Mouse (Mus musculus) lung, embryonic 15.5 days (tissue): ENCODE data around the gene Laptm4a. TPM values are rescaled to one million over a fixed set of nuclear protein-coding genes. Genes with fewer than 3 reads are reported as not detected.

Experiments used
- ATAC-seq: fragments of 200-750 bp; cut with Nextera tagmentation; 2 replicates; pipeline ENCODE4 v1.8.0; 2017; ENCODE audit warnings: moderate number of reproducible peaks, borderline replicate concordance; ENCODE audit not compliant: low FRiP score, low TSS enrichment; ENCODE audit errors: extremely low read depth
- H3K27ac ChIP-seq: fragments of 300-500 bp; sonication (generic); 2 replicates; pipeline ENCODE4 v1.5.1; 2015; ENCODE audit warnings: moderate library complexity, mild to moderate bottlenecking, inconsistent platforms
- H3K27me3 ChIP-seq: fragments of 300-500 bp; sonication (generic); 2 replicates; pipeline ENCODE4 v1.6.1; 2015; ENCODE audit warnings: inconsistent platforms
- H3K36me3 ChIP-seq: fragments of 300-500 bp; sonication (generic); 2 replicates; pipeline ENCODE4 v1.6.1; 2015; ENCODE audit warnings: inconsistent platforms
- H3K4me1 ChIP-seq: fragments of 300-500 bp; sonication (generic); 2 replicates; pipeline ENCODE4 v1.6.1; 2015; ENCODE audit warnings: inconsistent platforms
- H3K4me2 ChIP-seq: fragments of 300-500 bp; sonication (generic); 2 replicates; pipeline ENCODE4 v1.6.1; 2015; ENCODE audit warnings: inconsistent platforms, mild to moderate bottlenecking, moderate library complexity
- H3K4me3 ChIP-seq: fragments of 300-500 bp; sonication (generic); 2 replicates; pipeline ENCODE4 v1.5.1; 2015; ENCODE audit warnings: mild to moderate bottlenecking, inconsistent platforms
- H3K9ac ChIP-seq: fragments of 300-500 bp; sonication (generic); 2 replicates; pipeline ENCODE4 v1.6.1; 2015; ENCODE audit warnings: inconsistent platforms
- H3K9me3 ChIP-seq: fragments of 300-500 bp; sonication (generic); 2 replicates; pipeline ENCODE4 v1.6.1; 2016; ENCODE audit warnings: inconsistent platforms
- WGBS: fragments of 180-500 bp; shearing (Covaris S2); methylation state at CpG from one replicate; pipeline ENCODE4 v1.1.7; 2015; 5-methylcytosine and 5-hydroxymethylcytosine counted together
- polyA plus RNA-seq: library from polyadenylated mRNA; unstranded; fragments of >200 nt; fragmentation: Nextera tagmentation; extraction: Ambion mirVana; gene quantifications from 2 replicates; pipeline ENCODE4 v1.2.1, GENCODE M21; 2015

The Laptm4a gene
- polyA plus RNA-seq, 1 experiment from 2014 or later: 336 TPM

DNA sequence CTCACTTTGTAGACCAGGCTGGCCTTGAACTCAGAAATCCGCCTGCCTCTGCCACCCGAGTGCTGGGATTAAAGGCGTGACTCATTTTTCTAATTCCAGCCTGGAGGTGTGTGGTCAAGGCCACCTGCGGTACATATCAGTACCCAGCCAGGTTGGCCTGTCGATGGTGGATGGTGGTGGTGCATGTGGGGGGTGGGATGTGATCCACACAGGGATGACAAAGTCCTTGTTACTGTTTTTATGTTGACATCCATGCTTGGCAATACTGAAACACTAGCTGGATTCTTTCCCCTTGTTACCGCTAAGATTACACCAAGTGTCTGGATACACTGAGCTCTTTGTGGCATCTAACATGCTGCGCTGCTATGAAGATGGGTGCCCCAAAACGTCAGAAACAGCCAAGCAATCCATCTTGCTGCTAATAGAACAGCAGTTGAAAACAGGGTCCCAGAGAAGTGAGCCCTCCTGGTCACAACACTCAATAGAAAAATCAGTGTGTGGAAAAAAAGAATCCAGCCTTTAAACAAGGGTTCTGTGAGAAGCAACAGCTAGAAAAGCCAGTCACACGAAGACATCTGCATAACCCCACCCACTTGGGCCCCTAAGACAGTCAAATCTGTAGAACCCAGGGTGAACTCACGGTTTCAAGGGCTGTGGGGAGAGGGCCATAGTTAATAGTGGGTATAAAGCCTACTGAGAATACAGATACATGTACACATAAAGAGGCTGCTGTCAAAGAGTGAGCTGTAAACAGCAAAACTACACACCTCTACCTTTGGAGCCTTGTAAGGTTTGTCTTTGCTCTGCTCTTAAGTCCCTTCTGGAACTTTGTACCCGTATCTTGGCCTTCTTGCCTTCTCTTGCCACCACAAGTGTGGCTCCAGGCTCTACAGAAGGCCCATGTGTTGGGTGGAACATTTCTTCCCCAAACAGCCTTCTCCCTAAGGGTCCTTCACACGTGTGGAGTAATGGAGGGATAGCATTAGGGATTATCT lies 18.8 kb downstream of the Laptm4a start:
- Histone ChIP-seq H3K9me3 (no peaks in the 10 kb centered on the region), H3K27me3 (no peaks in the 10 kb centered on the region), H3K36me3 (peaks cover 43% of the 10 kb centered on the region), H3K9ac (no peak overlapping the region), H3K27ac (no peak overlapping the region), H3K4me2 (no peak overlapping the region), H3K4me3 (no peak overlapping the region), H3K4me1 (no peaks in the 10 kb centered on the region)
- WGBS: 68% methylated on average over 12 of the region's 12 CpGs
- no peak for ATAC-seq

DNA sequence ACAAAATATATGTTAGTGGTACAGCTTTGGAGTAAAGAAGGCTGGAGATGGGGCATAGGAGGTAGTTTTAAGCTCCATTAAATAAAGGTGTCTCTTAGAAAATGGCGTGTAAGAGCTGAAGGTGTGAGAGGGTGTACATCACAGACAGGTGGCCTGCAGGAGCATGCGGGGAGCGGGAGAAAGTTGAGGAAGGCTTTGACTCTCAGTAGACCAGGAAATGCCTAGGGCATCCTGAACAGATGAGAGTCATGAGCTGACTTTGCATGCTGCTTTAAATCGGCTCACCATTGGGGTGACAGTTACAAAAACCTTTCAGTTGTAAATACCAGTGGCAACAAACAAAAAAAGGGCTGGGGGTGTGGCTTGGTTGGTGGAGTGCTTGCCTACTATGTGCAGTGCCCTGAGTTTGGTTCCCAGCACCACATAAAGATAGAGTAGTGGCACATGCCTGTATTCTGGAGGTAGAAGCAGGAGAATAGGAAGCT lies 19.7 kb downstream of the Laptm4a start:
- H3K27ac ChIP-seq: no peak overlapping the region
- no peak overlapping the region for H3K9ac ChIP-seq
- H3K9me3 ChIP-seq: no peaks in the 10 kb centered on the region
- H3K36me3 ChIP-seq: peaks cover 34% of the 10 kb centered on the region
- WGBS: 68% methylated on average over 4 of the region's 4 CpGs
- no peaks in the 10 kb centered on the region for H3K4me1 ChIP-seq
- no peak overlapping the region for H3K4me2 ChIP-seq
- no peak for ATAC-seq
- H3K4me3 ChIP-seq: no peak overlapping the region
- no peaks in the 10 kb centered on the region for H3K27me3 ChIP-seq

DNA sequence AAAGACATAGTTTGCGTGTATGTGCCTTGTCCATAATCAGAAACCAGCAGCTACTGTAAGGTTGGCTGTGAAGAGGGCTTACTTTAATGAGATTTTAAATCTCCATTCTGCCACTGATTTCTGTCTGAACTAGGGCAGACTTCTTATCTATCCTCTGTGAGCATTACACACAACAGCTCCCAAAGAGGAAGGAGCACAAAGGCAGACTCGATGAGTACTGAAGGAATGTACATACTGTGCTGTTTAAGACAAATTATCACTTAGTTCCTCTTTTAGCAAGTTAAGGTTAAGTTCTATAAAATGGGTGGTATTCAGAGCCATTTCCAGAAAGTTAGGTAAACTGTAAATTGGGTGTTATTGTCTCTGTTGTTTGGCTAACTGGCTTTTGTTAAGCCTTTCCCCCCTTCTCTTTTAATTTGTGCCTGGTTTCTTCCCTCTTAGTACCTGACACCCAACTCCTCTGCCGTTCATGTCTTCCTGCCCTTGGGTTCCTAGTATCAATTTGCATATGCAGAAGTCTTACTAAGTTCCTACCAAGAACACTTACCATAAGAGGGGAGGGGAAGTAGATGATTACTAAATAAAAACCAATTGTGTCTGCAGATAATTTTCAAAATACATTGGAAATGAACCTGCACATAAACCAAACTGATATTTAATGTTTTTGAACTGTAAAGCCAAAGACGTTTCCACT lies 20.4 kb downstream of the Laptm4a start:
- WGBS: 46% methylated on average over 4 of the region's 4 CpGs

DNA sequence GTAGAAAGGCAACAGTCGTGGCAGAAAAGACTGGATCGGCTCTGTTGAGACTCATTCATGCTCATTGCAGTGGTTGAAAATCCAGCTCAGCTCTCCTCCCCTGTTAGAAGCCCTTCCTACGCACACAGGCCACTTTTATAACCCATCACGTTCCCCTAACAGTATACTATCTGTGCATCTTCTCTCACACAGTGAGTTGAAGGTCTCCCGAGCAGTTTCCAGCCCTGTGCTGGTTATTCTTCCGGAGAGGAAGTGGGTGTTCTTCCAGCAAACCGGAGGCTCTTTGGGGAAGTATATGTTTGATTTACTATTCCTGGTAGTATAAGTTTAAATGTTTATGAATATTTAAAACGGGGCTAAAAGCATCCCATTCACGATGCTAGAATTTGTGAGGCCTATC lies 25.7 kb downstream of the Laptm4a start:
- no peak for ATAC-seq
- Histone ChIP-seq H3K9ac (0 out of 2 replicates have a peak overlapping the region, but pooled peaks have one; percentile 50), H3K9me3 (no peaks in the 10 kb centered on the region), H3K27me3 (peaks cover 9% of the 10 kb centered on the region; the same call in 1 of the 2 replicates), H3K4me1 (peaks cover 15% of the 10 kb centered on the region), H3K36me3 (no peaks in the 10 kb centered on the region), H3K4me3 (peak overlapping the region; percentile 48), H3K4me2 (peak overlapping the region; percentile 97), H3K27ac (no peak overlapping the region)
- WGBS: 38% methylated on average over 9 of the region's 9 CpGs

More for the DNA sequence above, 20.4 kb downstream of the Laptm4a start:
- no peak overlapping the region for H3K9ac ChIP-seq
- peaks cover 28% of the 10 kb centered on the region for H3K36me3 ChIP-seq
- no peak overlapping the region for H3K27ac ChIP-seq
- H3K4me2 ChIP-seq: no peak overlapping the region
- H3K9me3 ChIP-seq: no peaks in the 10 kb centered on the region
- H3K27me3 ChIP-seq: no peaks in the 10 kb centered on the region
- H3K4me3 ChIP-seq: no peak overlapping the region
- no peaks in the 10 kb centered on the region for H3K4me1 ChIP-seq
- ATAC-seq: no peak

DNA sequence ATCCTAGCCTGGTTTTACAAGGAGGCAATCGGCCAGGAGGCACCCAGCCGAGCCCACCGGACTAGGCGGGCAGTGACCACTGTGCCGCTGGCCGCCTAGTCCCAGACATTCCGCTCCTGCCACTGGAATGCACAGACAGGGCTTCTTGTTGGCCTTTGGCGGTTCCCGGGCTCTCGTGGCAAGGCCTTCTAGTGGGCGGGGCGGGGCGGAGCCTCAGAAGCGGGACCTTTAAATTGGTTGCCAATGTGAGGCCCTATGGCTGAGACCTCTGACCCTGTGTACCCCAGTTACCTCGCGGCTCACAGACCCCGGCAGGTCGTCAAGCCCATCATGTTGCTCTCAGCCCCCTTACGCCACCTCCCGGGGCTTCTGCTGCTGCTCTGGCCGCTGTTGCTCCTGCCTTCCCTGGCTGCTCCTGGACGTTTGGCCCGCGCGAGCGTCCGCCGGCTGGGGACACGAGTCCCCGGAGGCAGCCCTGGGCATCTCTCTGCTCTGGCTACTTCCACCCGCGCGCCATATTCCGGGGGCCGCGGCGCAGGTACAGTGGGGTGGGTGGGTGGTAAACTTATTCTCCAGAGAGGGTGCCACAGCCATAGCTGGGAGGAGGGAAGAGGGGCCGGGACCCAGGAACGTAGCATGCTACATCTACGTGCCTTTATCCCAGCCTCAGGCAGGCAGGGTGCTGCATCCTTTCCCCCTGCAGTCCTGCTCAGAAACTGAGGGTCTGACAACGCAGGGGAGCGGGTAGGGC lies 26.4 kb downstream of the Laptm4a start, which contains the start of gene Matn3:
Gene Matn3 (plus strand): TSS at position 216 of the 751 bp plus-strand sequence.
- Histone ChIP-seq H3K9me3 (no peaks in the 10 kb centered on the region), H3K36me3 (no peaks in the 10 kb centered on the region), H3K27me3 (peaks cover 9% of the 10 kb centered on the region; the same call in 1 of the 2 replicates), H3K27ac (no peak within 1 kb of the TSS), H3K4me2 (peak within 1 kb of the TSS; percentile 97), H3K4me1 (peaks cover 15% of the 10 kb centered on the region), H3K9ac (peak within 1 kb of the TSS; percentile 50), H3K4me3 (peak within 1 kb of the TSS; percentile 48)
- peak; percentile 77 for ATAC-seq
- 1% methylated on average over 42 of the region's 42 CpGs for WGBS

DNA sequence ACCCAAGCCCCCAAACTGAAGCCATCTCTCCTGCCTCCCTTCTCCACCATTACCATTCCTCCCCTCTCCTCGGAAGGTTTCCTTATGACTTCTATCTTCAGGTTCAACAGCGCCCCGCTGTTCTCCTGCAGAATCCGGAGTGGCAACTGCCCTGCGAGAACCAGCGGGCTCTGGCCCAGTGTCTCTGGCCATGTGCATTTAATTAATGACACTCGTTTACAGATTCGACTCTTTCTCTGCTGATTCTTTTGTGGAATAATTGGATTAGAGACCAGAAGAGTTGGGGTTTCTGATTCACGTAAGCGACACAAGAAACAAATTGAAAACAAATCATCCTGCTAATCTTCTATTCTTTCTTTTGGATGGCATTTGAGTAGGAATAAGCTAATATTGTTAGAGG lies 31.7 kb downstream of the Laptm4a start:
- H3K9me3 ChIP-seq: no peaks in the 10 kb centered on the region
- H3K4me1 ChIP-seq: peaks cover 6% of the 10 kb centered on the region
- H3K27ac ChIP-seq: no peak overlapping the region
- no peak overlapping the region for H3K9ac ChIP-seq
- no peaks in the 10 kb centered on the region for H3K36me3 ChIP-seq
- H3K4me3 ChIP-seq: no peak overlapping the region
- H3K27me3 ChIP-seq: peaks cover 7% of the 10 kb centered on the region; the same call in 1 of the 2 replicates
- no peak overlapping the region for H3K4me2 ChIP-seq
- 83% methylated on average over 10 of the region's 10 CpGs for WGBS
- no peak for ATAC-seq

DNA sequence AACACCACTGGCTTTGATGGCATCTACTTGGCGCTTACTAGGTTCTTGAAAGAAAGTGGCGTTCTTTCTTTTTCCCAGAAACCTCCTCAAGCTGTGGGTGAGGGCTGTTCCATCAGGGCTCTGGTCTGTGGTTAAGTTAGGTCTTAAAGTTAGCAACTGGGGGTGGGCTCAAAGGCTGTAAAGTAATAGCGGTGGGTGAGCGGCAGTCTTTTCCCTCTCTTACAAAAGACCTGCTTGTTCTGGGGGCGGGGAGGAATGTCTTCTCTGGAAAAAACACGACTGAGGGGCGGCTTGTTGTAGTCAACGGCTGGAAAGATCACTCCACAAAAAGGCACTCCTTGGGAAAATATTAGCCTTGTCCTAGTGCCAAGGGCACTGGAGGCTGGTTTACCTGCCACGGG lies 32.7 kb downstream of the Laptm4a start:
- WGBS: 54% methylated on average over 9 of the region's 9 CpGs
- Histone ChIP-seq H3K9me3 (no peaks in the 10 kb centered on the region), H3K4me1 (peaks cover 3% of the 10 kb centered on the region; the same call in 1 of the 2 replicates), H3K9ac (no peak overlapping the region), H3K27me3 (no peaks in the 10 kb centered on the region), H3K4me2 (no peak overlapping the region), H3K36me3 (no peaks in the 10 kb centered on the region), H3K4me3 (no peak overlapping the region), H3K27ac (peak overlapping the region; percentile 77)
- peak; percentile 69; the same call in 1 of the 2 replicates for ATAC-seq

DNA sequence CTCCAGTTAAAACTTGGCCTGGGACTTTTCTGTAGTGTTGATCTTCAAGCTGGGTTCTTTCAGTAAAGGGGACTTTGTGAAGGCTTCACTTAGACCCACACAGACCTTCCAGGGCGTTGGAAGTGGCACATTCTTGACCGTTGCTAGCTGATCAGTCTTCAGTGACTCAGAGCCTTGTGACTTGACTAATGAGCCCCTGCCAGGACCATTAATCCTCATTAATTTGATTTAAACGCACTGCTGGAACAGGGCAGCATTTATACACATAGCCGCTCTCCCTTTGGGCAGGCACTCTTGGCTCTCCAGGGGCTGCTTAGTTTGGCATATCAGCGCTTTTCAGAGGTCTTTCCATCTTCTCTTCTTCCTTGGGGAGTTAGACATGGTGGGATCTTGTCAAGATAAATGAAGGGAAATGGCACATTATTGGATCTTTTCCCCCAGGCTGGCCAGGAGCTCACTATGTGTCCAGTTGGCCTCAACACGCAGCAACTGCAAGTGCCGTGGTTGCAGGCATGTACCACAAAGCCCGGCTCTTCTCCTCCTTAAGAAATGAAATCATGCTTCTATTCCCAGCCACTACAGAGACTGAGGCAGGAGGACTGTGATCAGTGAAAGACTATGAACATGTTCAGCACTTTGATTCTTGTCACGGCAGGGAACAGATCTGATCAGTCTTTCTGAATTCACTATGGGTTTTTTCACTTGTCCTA lies 40.3 kb downstream of the Laptm4a start:
- Histone ChIP-seq H3K4me1 (no peaks in the 10 kb centered on the region), H3K4me3 (no peak overlapping the region), H3K27ac (no peak overlapping the region), H3K4me2 (no peak overlapping the region), H3K9ac (no peak overlapping the region), H3K27me3 (no peaks in the 10 kb centered on the region), H3K9me3 (no peaks in the 10 kb centered on the region), H3K36me3 (no peaks in the 10 kb centered on the region)
- 59% methylated on average over 9 of the region's 9 CpGs for WGBS
- no peak for ATAC-seq

DNA sequence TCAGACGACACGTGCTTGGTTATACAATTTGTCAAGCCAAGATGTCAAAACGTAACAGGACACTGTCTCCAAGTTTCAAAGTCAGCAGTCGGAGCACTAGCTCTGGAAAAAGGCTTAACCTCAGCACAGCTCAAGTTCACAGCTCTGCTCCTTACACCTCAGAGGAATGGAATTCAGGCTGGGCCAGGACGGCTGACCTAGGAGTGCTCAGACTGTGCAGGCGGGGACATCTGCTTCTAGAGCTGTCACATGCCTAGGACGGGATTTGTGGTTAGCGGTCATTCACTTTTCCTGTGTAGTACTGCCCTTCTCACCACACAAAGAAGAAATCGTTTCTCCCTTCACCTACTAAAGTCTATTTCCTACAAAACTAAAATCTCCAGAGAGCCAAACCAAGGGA lies 48.4 kb downstream of the Laptm4a start:
- peaks cover 17% of the 10 kb centered on the region for H3K4me1 ChIP-seq
- H3K27ac ChIP-seq: no peak overlapping the region
- H3K9me3 ChIP-seq: no peaks in the 10 kb centered on the region
- H3K4me3 ChIP-seq: no peak overlapping the region
- 3% methylated on average over 9 of the region's 9 CpGs for WGBS
- no peak overlapping the region for H3K4me2 ChIP-seq
- no peak overlapping the region for H3K9ac ChIP-seq
- no peaks in the 10 kb centered on the region; the same call in 1 of the 2 replicates for H3K27me3 ChIP-seq
- peak; percentile 85 for ATAC-seq
- no peaks in the 10 kb centered on the region for H3K36me3 ChIP-seq

DNA sequence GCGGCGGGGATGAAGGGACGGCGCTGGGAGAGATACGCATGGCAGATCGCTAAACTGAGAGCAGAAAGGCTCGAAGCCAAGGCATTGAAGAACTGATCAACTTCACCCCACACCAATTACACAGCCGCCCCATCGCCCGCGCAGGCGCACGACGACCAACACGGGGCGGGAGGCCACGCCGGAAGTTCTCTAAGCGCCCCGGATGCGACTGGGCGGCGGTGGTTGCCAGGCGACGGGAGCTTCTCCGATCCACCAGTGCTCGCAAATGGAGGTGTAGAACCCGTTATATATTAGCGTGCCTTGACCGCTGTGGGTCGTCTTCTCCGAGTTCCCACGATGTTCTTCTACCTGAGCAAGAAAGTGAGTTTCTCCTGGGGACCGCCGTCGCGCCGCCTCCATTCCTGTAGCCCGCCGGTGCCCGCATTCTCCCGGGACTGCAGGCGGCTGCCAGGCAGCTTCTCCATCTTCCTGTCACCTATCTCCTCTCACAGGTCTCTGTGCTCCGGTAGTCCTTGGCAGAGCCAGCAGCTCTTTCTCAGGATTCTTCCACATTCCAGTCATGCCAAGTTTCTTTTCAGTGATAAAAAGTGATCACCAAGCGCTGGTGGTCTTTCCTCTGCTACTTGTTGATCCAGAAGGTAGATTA lies 52.5 kb downstream of the Laptm4a start, which contains the start of gene Wdr35:
Gene Wdr35 (plus strand): TSS at position 73 of the 646 bp plus-strand sequence.
- H3K4me2 ChIP-seq: peak within 1 kb of the TSS; percentile 84
- peak within 1 kb of the TSS; percentile 72 for H3K4me3 ChIP-seq
- peak; percentile 87 for ATAC-seq
- H3K9me3 ChIP-seq: no peaks in the 10 kb centered on the region
- no peak within 1 kb of the TSS for H3K27ac ChIP-seq
- H3K36me3 ChIP-seq: peaks cover 5% of the 10 kb centered on the region; the same call in 1 of the 2 replicates
- H3K9ac ChIP-seq: peak within 1 kb of the TSS; percentile 53
- WGBS: under 1% methylated on average over 45 of the region's 45 CpGs
- H3K4me1 ChIP-seq: peaks cover 18% of the 10 kb centered on the region
- no peaks in the 10 kb centered on the region; the same call in 1 of the 2 replicates for H3K27me3 ChIP-seq
